ENCODE assay signal across 28 mouse cellular contexts in genomic region chr2:70034895-70035294, GRCm38 (mm10). TPM values are rescaled to one million over a fixed set of nuclear protein-coding genes. Genes with fewer than 3 reads are reported as not detected.
"Had no signal": no experiment of that assay in that cellular context is flagged by ENCODE, and none has a peak within 500 bp of the region (broad histone marks: within the 10 kb centered on the region; RNA-seq: fewer than 3 reads in every experiment).

No protein-coding gene starts in this region.

- H3K4me2 ChIP-seq: heart, embryonic 11.5 days; heart, embryonic 13.5 days; heart, embryonic 15.5 days; hindbrain, embryonic 12.5 days; hindbrain, embryonic 14.5 days; limb, embryonic 13.5 days; limb, embryonic 15.5 days; liver, embryonic 12.5 days had no signal

- ATAC-seq: hindbrain, embryonic 16.5 days; inflammation-experienced regulatory T-cells, adult 6 months; liver, embryonic 12.5 days had no signal

- H3K4me3 ChIP-seq: gastrocnemius, adult 2 months; heart, adult 2 months; heart, embryonic 13.5 days; heart, embryonic 15.5 days; hindbrain, embryonic 10.5 days; hindbrain, embryonic 12.5 days; layer of hippocampus, adult 2 months; left cerebral cortex, adult 2 months; limb, embryonic 13.5 days; limb, embryonic 15.5 days; liver, embryonic 12.5 days had no signal

- H3K4me1 ChIP-seq: heart, embryonic 13.5 days; heart, embryonic 15.5 days; limb, embryonic 15.5 days; liver, embryonic 12.5 days had no signal

- H3K9me3 ChIP-seq: heart, embryonic 13.5 days; heart, embryonic 15.5 days; hindbrain, embryonic 10.5 days; limb, embryonic 15.5 days; liver, embryonic 12.5 days had no signal

- H3K36me3 ChIP-seq: heart, embryonic 13.5 days; heart, embryonic 15.5 days; hindbrain, embryonic 10.5 days; hindbrain, embryonic 12.5 days; limb, embryonic 13.5 days; limb, embryonic 15.5 days; liver, embryonic 12.5 days had no signal

- H3K27me3 ChIP-seq: heart, embryonic 13.5 days; hindbrain, embryonic 12.5 days; limb, embryonic 13.5 days; limb, embryonic 15.5 days had no signal

- H3K9ac ChIP-seq: heart, embryonic 13.5 days; heart, embryonic 15.5 days; hindbrain, embryonic 12.5 days; hindbrain, embryonic 14.5 days; limb, embryonic 13.5 days; limb, embryonic 15.5 days; liver, embryonic 12.5 days had no signal

- DNase-seq: gastrocnemius, adult 2 months; gastrocnemius, postnatal 10 days; gastrocnemius, postnatal 25 days; heart, adult 2 months; heart, postnatal 14 days; heart, postnatal 36 days; kidney, adult 18-20 months; kidney, adult 8-10 months; kidney, postnatal 10 days; kidney, postnatal 25 days; kidney, postnatal 4 days; left cerebral cortex, postnatal 4 days had no signal

- H3K27ac ChIP-seq: gastrocnemius, adult 2 months; heart, adult 2 months; heart, embryonic 13.5 days; heart, embryonic 15.5 days; hindbrain, embryonic 10.5 days; hindbrain, embryonic 12.5 days; hindbrain, embryonic 14.5 days; layer of hippocampus, adult 2 months; left cerebral cortex, adult 2 months; limb, embryonic 13.5 days; limb, embryonic 15.5 days; liver, embryonic 12.5 days had no signal

RNA-seq across cellular contexts. Expression of gene Myo3b, which starts 4.0 kb away (rescaled TPM):
- total RNA-seq: gastrocnemius, adult 2 months; gastrocnemius, postnatal 25 days; granulocyte monocyte progenitor cell, adult 5-6 weeks; liver, adult 2 months had no signal
- polyA plus RNA-seq: heart, adult 2 months; hindbrain, embryonic 10.5 days; limb, embryonic 11.5 days; limb, embryonic 13.5 days; limb, embryonic 15.5 days; liver, adult 2 months; liver, embryonic 12.5 days had no signal
